Mouse (Mus musculus) limb, embryonic 15.5 days (tissue): ENCODE measurements around the gene Gm42674. TPM values are rescaled to one million over a fixed set of nuclear protein-coding genes. Genes with fewer than 3 reads are reported as not detected.
A peak's percentile ranks its signal among the peaks of the same experiment; 100 is the strongest.

Experiments used
- ATAC-seq: fragments of 200-750 bp; cut with Nextera tagmentation; 2 replicates; pipeline ENCODE4 v1.8.0; 2017; ENCODE audit warnings: low read depth, moderate TSS enrichment; ENCODE audit not compliant: insufficient number of reproducible peaks, low FRiP score, low TSS enrichment
- H3K27ac ChIP-seq: fragments of 300-500 bp; sonication (generic); 2 replicates; pipeline ENCODE4 v1.5.1; 2015; ENCODE audit warnings: moderate library complexity, mild to moderate bottlenecking, inconsistent platforms
- H3K27me3 ChIP-seq: fragments of 300-500 bp; sonication (generic); 2 replicates; pipeline ENCODE4 v1.6.1; 2015; ENCODE audit warnings: inconsistent platforms
- H3K36me3 ChIP-seq: fragments of 300-500 bp; sonication (generic); 2 replicates; pipeline ENCODE4 v1.6.1; 2015; ENCODE audit warnings: inconsistent platforms
- H3K4me1 ChIP-seq: fragments of 300-500 bp; sonication (generic); 2 replicates; pipeline ENCODE4 v1.6.1; 2015; ENCODE audit warnings: inconsistent platforms
- H3K4me2 ChIP-seq: fragments of 300-500 bp; sonication (generic); 2 replicates; pipeline ENCODE4 v1.6.1; 2015; ENCODE audit warnings: mild to moderate bottlenecking, inconsistent platforms
- H3K4me3 ChIP-seq: fragments of 300-500 bp; sonication (generic); 2 replicates; pipeline ENCODE4 v1.5.1; 2015; ENCODE audit warnings: mild to moderate bottlenecking, inconsistent platforms
- H3K9ac ChIP-seq: fragments of 300-500 bp; sonication (generic); 2 replicates; pipeline ENCODE4 v1.6.1; 2015; ENCODE audit warnings: inconsistent platforms
- H3K9me3 ChIP-seq: fragments of 300-500 bp; sonication (generic); 2 replicates; pipeline ENCODE4 v1.6.1; 2016; ENCODE audit warnings: inconsistent platforms
- WGBS: fragments of 180-500 bp; shearing (Covaris S2); methylation state at CpG from one replicate; pipeline ENCODE4 v1.1.7; 2015; 5-methylcytosine and 5-hydroxymethylcytosine counted together
- polyA plus RNA-seq: library from polyadenylated mRNA; unstranded; fragments of >200 nt; fragmentation: Nextera tagmentation; extraction: Ambion mirVana; gene quantifications from 2 replicates; pipeline ENCODE4 v1.2.1, GENCODE M21; 2015

Gene Gm42674
- polyA plus RNA-seq, result not detected in 2 replicates

DNA sequence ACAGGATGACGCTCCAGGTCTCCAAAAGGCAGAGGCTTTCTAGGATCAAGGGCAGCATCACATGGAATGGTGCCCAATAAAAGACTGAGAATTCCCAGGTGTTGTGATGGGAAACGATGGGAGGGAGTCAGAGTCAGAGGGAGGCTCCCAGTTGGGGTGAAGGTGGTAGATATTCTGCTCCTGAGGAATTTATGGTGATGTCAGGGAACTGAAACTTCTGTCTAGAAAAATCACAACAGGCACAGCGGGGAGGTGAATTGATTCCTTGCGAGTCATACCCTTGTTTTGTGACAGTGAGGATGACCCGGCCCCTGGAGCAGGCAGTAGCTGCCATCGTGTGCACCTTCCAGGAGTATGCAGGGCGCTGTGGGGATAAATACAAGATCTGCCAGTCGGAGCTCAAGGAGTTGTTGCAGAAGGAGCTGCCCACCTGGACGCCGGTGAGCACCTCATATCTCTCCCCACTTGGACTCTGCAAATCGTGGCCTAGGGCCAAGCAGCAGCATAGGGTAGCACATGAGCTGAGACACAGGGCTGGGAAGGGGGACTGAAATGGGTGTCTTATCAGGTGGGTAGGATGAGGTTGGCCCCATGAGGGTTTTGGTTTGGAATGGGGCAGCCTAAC lies at the start of gene Gm42674:
TSS of gene Gm42674 (plus strand) at position 419 of the 625 bp plus-strand sequence.
- Histone ChIP-seq H3K9ac (no peak within 1 kb of the TSS), H3K27me3 (no peaks in the 10 kb centered on the region), H3K36me3 (no peaks in the 10 kb centered on the region), H3K27ac (peak within 1 kb of the TSS; percentile 39; the same call in 1 of the 2 replicates), H3K9me3 (no peaks in the 10 kb centered on the region), H3K4me2 (no peak within 1 kb of the TSS), H3K4me3 (no peak within 1 kb of the TSS), H3K4me1 (peaks cover 53% of the 10 kb centered on the region)
- WGBS, result 78% methylated on average over 11 of the region's 11 CpGs
- no peak for ATAC-seq

- Histone ChIP-seq H3K4me2 (no peak overlapping the region), H3K36me3 (no peaks in the 10 kb centered on the region), H3K4me3 (no peak overlapping the region), H3K9ac (no peak overlapping the region), H3K9me3 (no peaks in the 10 kb centered on the region), H3K27me3 (no peaks in the 10 kb centered on the region), H3K27ac (no peak overlapping the region), H3K4me1 (peaks cover 7% of the 10 kb centered on the region)
- ATAC-seq, result no peak
- WGBS, result 80% methylated on average over 2 of the region's 2 CpGs
Observed at GRCm38 (mm10) chr3:90552231-90552630, 49.5 kb upstream of the Gm42674 start.

- H3K27me3 ChIP-seq, result no peaks in the 10 kb centered on the region
- 51% methylated on average over 5 of the region's 5 CpGs for WGBS
- no peak overlapping the region for H3K4me3 ChIP-seq
- peaks cover 7% of the 10 kb centered on the region; the same call in 1 of the 2 replicates for H3K4me1 ChIP-seq
- H3K27ac ChIP-seq, result 0 out of 2 replicates have a peak overlapping the region, but pooled peaks have one; percentile 43
- no peak for ATAC-seq
- H3K9ac ChIP-seq, result no peak overlapping the region
- H3K9me3 ChIP-seq, result no peaks in the 10 kb centered on the region
- no peak overlapping the region for H3K4me2 ChIP-seq
- H3K36me3 ChIP-seq, result no peaks in the 10 kb centered on the region
Observed at GRCm38 (mm10) chr3:90555954-90556353, 45.8 kb upstream of the Gm42674 start.

DNA sequence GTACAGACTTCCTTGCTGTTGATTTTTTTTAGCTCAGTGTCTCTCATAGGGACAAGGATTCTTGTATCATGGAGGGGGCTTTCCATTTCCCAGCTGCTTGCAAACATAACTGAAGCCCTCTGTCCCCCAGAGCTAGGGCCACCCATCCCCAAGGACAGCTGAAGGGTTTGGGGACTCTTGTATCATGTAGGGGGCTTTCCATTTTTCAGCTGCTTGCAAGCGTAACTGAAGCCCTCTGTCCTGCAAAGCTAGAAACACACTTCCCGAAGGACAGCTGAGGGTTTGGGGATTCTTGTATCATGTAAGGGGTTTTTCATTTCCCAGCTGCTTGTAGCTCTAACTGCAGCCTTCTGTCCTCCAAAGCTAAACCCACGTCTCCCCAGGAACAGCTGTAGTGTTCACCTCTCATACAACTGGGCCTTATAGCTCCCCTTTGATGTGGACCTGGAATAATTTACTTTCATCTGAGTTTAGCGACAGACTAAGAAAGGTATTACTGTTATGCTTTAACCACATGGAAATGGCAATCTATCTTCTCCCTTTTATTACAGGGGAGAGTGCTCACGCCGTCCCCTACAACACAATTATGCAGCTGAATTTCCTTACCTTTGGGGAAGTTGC lies 41.6 kb upstream of the Gm42674 start, which contains the start of gene S100a3:
TSS of gene S100a3 (plus strand) at position 571 of the 621 bp plus-strand sequence.
- Histone ChIP-seq H3K4me1 (peaks cover 7% of the 10 kb centered on the region; the same call in 1 of the 2 replicates), H3K27ac (peak within 1 kb of the TSS; percentile 8; the same call in 1 of the 2 replicates), H3K36me3 (no peaks in the 10 kb centered on the region), H3K4me2 (no peak within 1 kb of the TSS), H3K9me3 (no peaks in the 10 kb centered on the region), H3K27me3 (no peaks in the 10 kb centered on the region), H3K9ac (no peak within 1 kb of the TSS), H3K4me3 (no peak within 1 kb of the TSS)
- no peak for ATAC-seq
- WGBS, result 63% methylated on average over 6 of the region's 6 CpGs

- Histone ChIP-seq H3K27me3 (no peaks in the 10 kb centered on the region), H3K36me3 (no peaks in the 10 kb centered on the region), H3K4me2 (no peak overlapping the region), H3K4me3 (no peak overlapping the region), H3K9ac (no peak overlapping the region), H3K9me3 (no peaks in the 10 kb centered on the region), H3K4me1 (peaks cover 6% of the 10 kb centered on the region), H3K27ac (no peak overlapping the region)
- WGBS, result 79% methylated on average over 5 of the region's 5 CpGs
- no peak for ATAC-seq
Observed at GRCm38 (mm10) chr3:90574691-90575090, 27.0 kb upstream of the Gm42674 start.

DNA sequence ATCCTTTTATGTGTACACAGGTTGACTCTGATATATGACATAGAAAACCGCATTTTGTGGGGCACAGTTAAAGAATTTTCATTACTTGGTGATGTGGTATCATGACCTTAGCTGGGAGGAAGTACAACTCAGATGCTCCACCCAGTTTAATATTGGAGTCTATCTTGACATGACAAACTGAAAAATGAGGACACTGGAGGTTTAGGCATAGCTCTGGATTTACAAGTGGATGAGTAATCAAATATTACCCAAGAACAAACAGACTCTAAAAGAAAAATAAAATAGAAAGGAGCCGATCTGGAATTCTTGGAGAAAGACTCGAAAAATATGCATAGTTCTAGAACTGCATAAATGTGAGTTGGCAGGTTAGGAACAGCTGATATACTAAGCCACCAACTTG lies 26.4 kb upstream of the Gm42674 start:
- no peak overlapping the region for H3K4me3 ChIP-seq
- H3K9me3 ChIP-seq, result no peaks in the 10 kb centered on the region
- H3K4me2 ChIP-seq, result no peak overlapping the region
- WGBS, result 77% methylated on average over 3 of the region's 3 CpGs
- H3K9ac ChIP-seq, result no peak overlapping the region
- no peaks in the 10 kb centered on the region for H3K36me3 ChIP-seq
- no peak for ATAC-seq
- no peaks in the 10 kb centered on the region for H3K27me3 ChIP-seq
- no peak overlapping the region for H3K27ac ChIP-seq
- H3K4me1 ChIP-seq, result peaks cover 10% of the 10 kb centered on the region

DNA sequence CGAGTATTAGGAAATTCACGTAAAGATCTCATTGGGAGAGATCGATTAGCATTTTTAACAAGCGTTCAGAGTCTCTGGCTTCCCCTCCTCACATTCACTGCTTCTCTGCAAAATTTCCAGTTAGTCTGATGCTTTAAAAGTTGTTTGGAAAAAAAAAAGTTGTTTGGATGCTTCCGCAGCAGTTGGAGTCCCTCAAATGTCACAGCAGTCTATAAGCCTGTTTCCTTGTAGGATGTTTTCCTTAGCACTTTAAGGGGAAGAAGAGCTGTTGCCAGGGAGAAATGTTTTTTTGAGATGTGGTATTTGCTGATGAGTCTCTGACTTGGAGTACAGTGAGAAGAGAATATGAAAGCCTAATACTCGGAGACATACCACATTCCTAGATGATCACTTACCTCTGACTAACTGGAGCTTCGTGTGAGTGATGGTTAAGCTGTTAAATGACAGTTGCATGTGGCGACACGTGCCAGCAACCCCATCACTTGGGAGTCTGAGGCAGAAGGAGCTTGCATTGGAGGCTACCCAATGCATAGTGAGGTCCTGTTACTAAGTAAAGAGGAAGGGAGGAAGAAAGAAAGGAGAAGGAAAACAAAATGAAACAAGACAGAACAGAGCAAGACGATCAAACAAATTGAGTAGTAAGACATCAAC lies 25.2 kb upstream of the Gm42674 start:
- Histone ChIP-seq H3K36me3 (no peaks in the 10 kb centered on the region), H3K9me3 (no peaks in the 10 kb centered on the region), H3K4me2 (no peak overlapping the region), H3K4me3 (no peak overlapping the region), H3K4me1 (peaks cover 11% of the 10 kb centered on the region), H3K27ac (no peak overlapping the region), H3K27me3 (no peaks in the 10 kb centered on the region), H3K9ac (no peak overlapping the region)
- no peak for ATAC-seq
- WGBS, result 58% methylated on average over 10 of the region's 10 CpGs

GRCm38 (mm10) chr3:90579433-90579832 lies 22.3 kb upstream of the Gm42674 start:
- no peaks in the 10 kb centered on the region for H3K36me3 ChIP-seq
- no peaks in the 10 kb centered on the region for H3K9me3 ChIP-seq
- no peak overlapping the region for H3K9ac ChIP-seq
- ATAC-seq, result peak; percentile 62; the same call in 1 of the 2 replicates
- H3K4me2 ChIP-seq, result no peak overlapping the region
- peak overlapping the region; percentile 55 for H3K27ac ChIP-seq
- no peaks in the 10 kb centered on the region for H3K27me3 ChIP-seq
- 30% methylated on average over 7 of the region's 7 CpGs for WGBS
- H3K4me3 ChIP-seq, result no peak overlapping the region
- peaks cover 17% of the 10 kb centered on the region for H3K4me1 ChIP-seq

DNA sequence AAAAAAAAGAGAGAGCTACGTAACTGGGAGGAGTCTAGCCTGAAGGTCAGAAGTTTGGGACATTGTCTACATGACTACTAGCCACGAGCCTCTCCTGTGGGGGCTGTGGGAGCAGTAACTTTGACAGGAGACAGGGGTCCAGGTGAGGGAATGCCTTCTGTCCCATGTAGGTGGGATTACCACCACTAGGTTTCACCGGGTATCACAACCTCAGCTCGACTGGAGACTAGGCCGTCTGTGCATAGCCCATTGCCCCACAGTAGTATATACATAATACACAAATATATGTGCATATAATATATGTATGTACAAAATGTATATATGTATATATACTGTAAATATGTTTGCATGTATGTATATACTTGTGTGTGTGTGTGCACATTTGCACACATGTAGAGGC lies 20.6 kb upstream of the Gm42674 start:
- Histone ChIP-seq H3K4me1 (peaks cover 25% of the 10 kb centered on the region), H3K36me3 (no peaks in the 10 kb centered on the region), H3K27ac (no peak overlapping the region), H3K9me3 (no peaks in the 10 kb centered on the region), H3K4me2 (no peak overlapping the region), H3K27me3 (no peaks in the 10 kb centered on the region), H3K4me3 (no peak overlapping the region), H3K9ac (no peak overlapping the region)
- no peak for ATAC-seq
- WGBS, result 91% methylated on average over 5 of the region's 5 CpGs

DNA sequence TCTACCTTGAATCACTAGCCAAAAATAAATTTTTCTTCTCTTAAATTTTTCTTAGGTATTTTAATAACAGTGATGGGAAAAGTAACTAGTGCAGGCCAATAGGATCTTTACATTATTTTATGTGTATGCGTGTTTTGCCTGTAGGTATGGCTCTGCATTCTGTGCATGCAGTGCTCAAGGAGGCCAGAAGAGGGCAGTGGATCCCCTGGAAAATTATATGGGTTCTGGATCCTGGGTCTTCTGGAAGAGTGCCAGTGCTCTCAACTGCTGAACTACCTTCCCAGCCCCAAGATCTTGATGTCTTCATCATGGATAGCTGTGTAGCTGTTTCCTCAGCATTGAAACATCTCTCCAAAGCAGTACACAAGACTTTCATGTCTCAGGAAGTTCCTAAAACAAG lies 19.5 kb upstream of the Gm42674 start:
- no peak for ATAC-seq
- WGBS, result 98% methylated on average over 1 of the region's 1 CpGs
- Histone ChIP-seq H3K27me3 (no peaks in the 10 kb centered on the region), H3K27ac (no peak overlapping the region), H3K9me3 (no peaks in the 10 kb centered on the region), H3K4me2 (no peak overlapping the region), H3K9ac (no peak overlapping the region), H3K4me1 (peaks cover 34% of the 10 kb centered on the region), H3K36me3 (no peaks in the 10 kb centered on the region), H3K4me3 (no peak overlapping the region)

DNA sequence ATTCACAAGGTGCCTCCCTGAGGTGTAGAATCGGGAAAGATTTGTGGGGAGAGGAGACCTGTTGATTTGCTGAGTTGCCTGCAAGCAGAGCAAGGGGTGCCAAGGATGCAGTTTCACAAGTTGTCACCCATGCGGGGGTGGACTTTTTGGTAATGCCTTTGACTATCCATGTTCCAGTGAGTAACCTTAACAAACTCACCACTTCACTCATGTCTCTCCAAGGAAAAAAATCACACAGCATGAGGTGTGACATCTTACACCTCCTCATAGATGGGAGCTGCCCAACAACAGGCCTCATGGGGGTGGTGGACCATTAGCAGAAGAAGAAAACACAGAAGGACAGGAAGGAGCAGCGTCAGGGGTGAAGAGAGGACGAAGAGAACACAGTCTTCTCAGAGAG lies 19.1 kb upstream of the Gm42674 start:
- H3K36me3 ChIP-seq, result no peaks in the 10 kb centered on the region
- H3K4me2 ChIP-seq, result no peak overlapping the region
- H3K9me3 ChIP-seq, result no peaks in the 10 kb centered on the region
- H3K9ac ChIP-seq, result no peak overlapping the region
- no peak overlapping the region for H3K4me3 ChIP-seq
- ATAC-seq, result no peak
- 78% methylated on average over 4 of the region's 4 CpGs for WGBS
- no peaks in the 10 kb centered on the region for H3K27me3 ChIP-seq
- H3K4me1 ChIP-seq, result peaks cover 38% of the 10 kb centered on the region
- no peak overlapping the region for H3K27ac ChIP-seq

DNA sequence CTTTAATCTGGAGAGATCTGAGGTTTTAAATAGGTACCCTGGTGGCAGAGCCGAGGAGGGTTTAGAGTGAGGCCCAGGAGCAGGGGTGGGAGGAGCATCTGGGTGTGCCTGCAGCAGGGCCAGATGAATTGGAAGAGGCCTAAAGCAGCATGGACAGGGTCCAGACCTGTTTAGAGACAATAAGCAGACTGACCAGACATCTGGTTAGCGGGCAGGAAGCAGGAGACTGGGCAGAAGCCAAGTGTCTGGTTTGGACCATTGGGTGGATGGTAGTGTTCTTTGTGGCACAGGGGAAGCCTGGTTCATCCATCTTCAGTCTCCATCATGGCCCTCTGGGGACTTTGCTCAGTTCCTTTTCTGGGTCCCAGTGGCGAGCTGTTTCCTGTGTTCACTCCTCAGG lies 17.8 kb upstream of the Gm42674 start:
- Histone ChIP-seq H3K36me3 (no peaks in the 10 kb centered on the region), H3K27me3 (no peaks in the 10 kb centered on the region), H3K9me3 (no peaks in the 10 kb centered on the region), H3K27ac (no peak overlapping the region), H3K4me2 (no peak overlapping the region), H3K4me3 (no peak overlapping the region), H3K4me1 (peaks cover 42% of the 10 kb centered on the region), H3K9ac (no peak overlapping the region)
- WGBS, result 37% methylated on average over 3 of the region's 3 CpGs
- ATAC-seq, result no peak
